Comparison of ENCODE assay signal across 7 mouse cellular contexts in the genomic region with DNA sequence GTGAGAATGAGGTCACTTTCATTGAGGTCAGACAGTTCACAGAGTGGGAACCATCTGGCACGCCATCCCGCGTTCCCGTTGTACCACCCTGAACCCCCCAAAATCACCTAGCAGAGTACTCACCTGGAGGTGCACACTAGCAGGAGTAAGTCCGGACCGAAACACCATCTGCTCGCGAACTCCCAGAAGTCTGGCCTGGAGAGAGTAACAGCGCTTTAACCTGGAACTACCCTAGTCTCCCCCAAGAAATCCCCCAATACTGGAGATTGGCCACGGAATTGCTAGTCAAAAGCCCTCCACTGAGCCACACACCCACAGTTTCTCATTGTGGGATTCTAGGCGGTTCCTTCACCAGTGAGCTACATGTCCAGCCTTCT. TPM values are rescaled to one million over a fixed set of nuclear protein-coding genes. Genes with fewer than 3 reads are reported as not detected.
A peak's percentile ranks its signal among the peaks of the same experiment; 100 is the strongest.
DNase-seq lines count a peak whose midpoint lies in the region; ATAC-seq and TF ChIP-seq lines count a peak whose summit lies in the region.

No protein-coding gene starts in this region.

- no peak for DNase-seq in neural tube, embryonic 11.5 days (ENCODE audit: low spot score)
- no peak for DNase-seq in neural tube, embryonic 10.5 days (ENCODE audit: extremely low spot score, low spot score)
- DNase-seq in stomach, postnatal 0 days (ENCODE audit: low spot score) = no peak
- no peak for DNase-seq in gastrocnemius, postnatal 4 days (ENCODE audit: low spot score in 2 of 2)
- no peak for DNase-seq in right cerebral cortex, postnatal 25 days

- H3K27me3 ChIP-seq in neural tube, embryonic 11.5 days (ENCODE audit: control insufficient read depth, insufficient read depth, low read length) = peaks cover 6% of the 10 kb centered on the region; the same call in 1 of the 2 replicates
- H3K27me3 ChIP-seq in forebrain, embryonic 16.5 days (replicated peaks; ENCODE audit: control insufficient read depth, insufficient read depth, low read length) = peaks cover 6% of the 10 kb centered on the region
- peaks cover 66% of the 10 kb centered on the region for H3K27me3 ChIP-seq in liver, embryonic 12.5 days (replicated peaks)
- H3K27me3 ChIP-seq in stomach, postnatal 0 days (ENCODE audit: control insufficient read depth, insufficient read depth, low read length) = no peaks in the 10 kb centered on the region

- peaks cover 17% of the 10 kb centered on the region for H3K4me1 ChIP-seq in neural tube, embryonic 11.5 days (ENCODE audit: control insufficient read depth, insufficient read depth, low read length)
- H3K4me1 ChIP-seq in forebrain, embryonic 16.5 days (replicated peaks; ENCODE audit: control insufficient read depth, insufficient read depth, low read length) = peaks cover 26% of the 10 kb centered on the region
- peaks cover 49% of the 10 kb centered on the region for H3K4me1 ChIP-seq in liver, embryonic 12.5 days
- H3K4me1 ChIP-seq in stomach, postnatal 0 days (replicated peaks; ENCODE audit: control insufficient read depth, insufficient read depth) = peaks cover 17% of the 10 kb centered on the region; the same call in 1 of the 2 replicates

- TF ChIP-seq EP300 in stomach, postnatal 0 days (optimal IDR thresholded peaks at IDR 0.05) = no peak

- H3K27ac ChIP-seq in neural tube, embryonic 11.5 days (ENCODE audit: low read depth, low read length) = no peak overlapping the region
- no peak overlapping the region for H3K27ac ChIP-seq in forebrain, embryonic 16.5 days (ENCODE audit: low read length)
- peak overlapping the region; percentile 46; the same call in 1 of the 2 replicates for H3K27ac ChIP-seq in liver, embryonic 12.5 days
- H3K27ac ChIP-seq in stomach, postnatal 0 days (replicated peaks) = peak overlapping the region; percentile 24; the same call in 1 of the 2 replicates

- H3K4me2 ChIP-seq in neural tube, embryonic 11.5 days (ENCODE audit: low read depth) = peak overlapping the region; percentile 90
- H3K4me2 ChIP-seq in forebrain, embryonic 16.5 days (ENCODE audit: low read length) = peak overlapping the region; percentile 55
- H3K4me2 ChIP-seq in liver, embryonic 12.5 days = peak overlapping the region; percentile 96
- H3K4me2 ChIP-seq in stomach, postnatal 0 days (replicated peaks; ENCODE audit: low read depth) = peak overlapping the region; percentile 72

- WGBS in neural tube, embryonic 11.5 days = 1% methylated on average over 11 of the region's 11 CpGs
- 1% methylated on average over 11 of the region's 11 CpGs for WGBS in forebrain, embryonic 16.5 days
- WGBS in liver, embryonic 12.5 days (ENCODE audit: insufficient replicate concordance) = 2% methylated on average over 11 of the region's 11 CpGs
- 2% methylated on average over 11 of the region's 11 CpGs for WGBS in stomach, postnatal 0 days

- peak overlapping the region; percentile 43 for H3K4me3 ChIP-seq in neural tube, embryonic 11.5 days (ENCODE audit: low read depth, low read length)
- peak overlapping the region; percentile 44 for H3K4me3 ChIP-seq in forebrain, embryonic 16.5 days (replicated peaks; ENCODE audit: low read length)
- peak overlapping the region; percentile 65 for H3K4me3 ChIP-seq in liver, embryonic 12.5 days
- peak overlapping the region; percentile 45 for H3K4me3 ChIP-seq in stomach, postnatal 0 days (ENCODE audit: low read depth, low read length)

- no peaks in the 10 kb centered on the region for H3K9me3 ChIP-seq in neural tube, embryonic 11.5 days (ENCODE audit: control insufficient read depth, low read length)
- no peaks in the 10 kb centered on the region for H3K9me3 ChIP-seq in forebrain, embryonic 16.5 days (ENCODE audit: control insufficient read depth, low read length)
- H3K9me3 ChIP-seq in liver, embryonic 12.5 days (replicated peaks) = no peaks in the 10 kb centered on the region
- no peaks in the 10 kb centered on the region for H3K9me3 ChIP-seq in stomach, postnatal 0 days (ENCODE audit: control insufficient read depth, low read length)

- H3K9ac ChIP-seq in neural tube, embryonic 11.5 days (ENCODE audit: low read length) = peak overlapping the region; percentile 65
- peak overlapping the region; percentile 51 for H3K9ac ChIP-seq in forebrain, embryonic 16.5 days (replicated peaks; ENCODE audit: low read depth, low read length)
- peak overlapping the region; percentile 72 for H3K9ac ChIP-seq in liver, embryonic 12.5 days
- H3K9ac ChIP-seq in stomach, postnatal 0 days (ENCODE audit: low read length) = peak overlapping the region; percentile 64; the same call in 1 of the 2 replicates

- no peaks in the 10 kb centered on the region for H3K36me3 ChIP-seq in neural tube, embryonic 11.5 days (ENCODE audit: control insufficient read depth, insufficient read depth, low read length)
- H3K36me3 ChIP-seq in forebrain, embryonic 16.5 days (ENCODE audit: control insufficient read depth, insufficient read depth) = peaks cover under 1% of the 10 kb centered on the region; the same call in 1 of the 2 replicates
- H3K36me3 ChIP-seq in liver, embryonic 12.5 days = no peaks in the 10 kb centered on the region
- no peaks in the 10 kb centered on the region for H3K36me3 ChIP-seq in stomach, postnatal 0 days (ENCODE audit: control insufficient read depth, insufficient read depth, low read length)

- TF ChIP-seq CTCF in stomach, postnatal 0 days (IDR thresholded peaks at IDR 0.05; ENCODE audit: low read depth) = no peak

- ATAC-seq in neural tube, embryonic 11.5 days (ENCODE audit: insufficient read depth, low FRiP score, low TSS enrichment) = no peak
- no peak for ATAC-seq in forebrain, embryonic 16.5 days
- ATAC-seq in liver, embryonic 12.5 days = no peak
- no peak for ATAC-seq in stomach, postnatal 0 days (ENCODE audit: low FRiP score, low TSS enrichment)

RNA-seq across cellular contexts. Expression of a gene that starts 5.0 kb away (rescaled TPM):
- polyA plus RNA-seq in neural tube, embryonic 11.5 days (2014; fragmentation: Nextera tagmentation; extraction: Ambion mirVana) = 0.87 and 1.1 TPM in 2 replicates
- polyA plus RNA-seq in forebrain, embryonic 16.5 days (2015; fragmentation: Nextera tagmentation; extraction: Ambion mirVana) = 0.60 TPM in 1 of 2 replicates, not detected in the other
- polyA plus RNA-seq in liver, embryonic 12.5 days (2016; fragmentation: Nextera tagmentation; extraction: Ambion mirVana) = 0.08 and 0.23 TPM in 2 replicates
- polyA plus RNA-seq in stomach, postnatal 0 days (2015; fragmentation: Nextera tagmentation; extraction: Ambion mirVana) = 0.80 and 0.85 TPM in 2 replicates
- total RNA-seq in gastrocnemius, postnatal 4 days (2021) = 100 to 1,000 TPM; 523 to 551 TPM

RNA-seq across cellular contexts. Expression of a gene that starts 6.5 kb away (rescaled TPM):
- polyA plus RNA-seq in neural tube, embryonic 11.5 days (2014; fragmentation: Nextera tagmentation; extraction: Ambion mirVana) = 6.5 and 8.6 TPM in 2 replicates
- 8.2 and 10.1 TPM in 2 replicates for polyA plus RNA-seq in forebrain, embryonic 16.5 days (2015; fragmentation: Nextera tagmentation; extraction: Ambion mirVana)
- polyA plus RNA-seq in liver, embryonic 12.5 days (2016; fragmentation: Nextera tagmentation; extraction: Ambion mirVana) = 1.2 and 2.2 TPM in 2 replicates
- 22.7 and 23.7 TPM in 2 replicates for polyA plus RNA-seq in stomach, postnatal 0 days (2015; fragmentation: Nextera tagmentation; extraction: Ambion mirVana)
- 10 to 100 TPM; 42.7 to 53.4 TPM for total RNA-seq in gastrocnemius, postnatal 4 days (2021)

RNA-seq across cellular contexts. Expression of a gene that starts 26.8 kb away (rescaled TPM):
- polyA plus RNA-seq in neural tube, embryonic 11.5 days (2014; fragmentation: Nextera tagmentation; extraction: Ambion mirVana) = 11.9 and 12.1 TPM in 2 replicates
- 16.1 and 19.7 TPM in 2 replicates for polyA plus RNA-seq in forebrain, embryonic 16.5 days (2015; fragmentation: Nextera tagmentation; extraction: Ambion mirVana)
- polyA plus RNA-seq in liver, embryonic 12.5 days (2016; fragmentation: Nextera tagmentation; extraction: Ambion mirVana) = 0.37 and 0.45 TPM in 2 replicates
- 6.0 and 7.1 TPM in 2 replicates for polyA plus RNA-seq in stomach, postnatal 0 days (2015; fragmentation: Nextera tagmentation; extraction: Ambion mirVana)
- 1 to 10 TPM; 1.9 to 2.4 TPM for total RNA-seq in gastrocnemius, postnatal 4 days (2021)

RNA-seq across cellular contexts. Expression of a gene that starts 30.3 kb away (rescaled TPM):
- polyA plus RNA-seq in neural tube, embryonic 11.5 days (2014; fragmentation: Nextera tagmentation; extraction: Ambion mirVana) = 1.6 and 3.4 TPM in 2 replicates
- polyA plus RNA-seq in forebrain, embryonic 16.5 days (2015; fragmentation: Nextera tagmentation; extraction: Ambion mirVana) = 6.1 and 18.5 TPM in 2 replicates
- 0.38 TPM in 1 of 2 replicates, not detected in the other for polyA plus RNA-seq in liver, embryonic 12.5 days (2016; fragmentation: Nextera tagmentation; extraction: Ambion mirVana)
- 5.9 and 6.1 TPM in 2 replicates for polyA plus RNA-seq in stomach, postnatal 0 days (2015; fragmentation: Nextera tagmentation; extraction: Ambion mirVana)
- total RNA-seq in gastrocnemius, postnatal 4 days (2021) = 1 to 10 TPM in 1 of 2 experiments, under 1 TPM in 1; 0.86 to 1.1 TPM

RNA-seq across cellular contexts. Expression of a gene that starts 55.5 kb away (rescaled TPM):
- 66.4 and 74.1 TPM in 2 replicates for polyA plus RNA-seq in neural tube, embryonic 11.5 days (2014; fragmentation: Nextera tagmentation; extraction: Ambion mirVana)
- polyA plus RNA-seq in forebrain, embryonic 16.5 days (2015; fragmentation: Nextera tagmentation; extraction: Ambion mirVana) = 206 and 215 TPM in 2 replicates
- polyA plus RNA-seq in liver, embryonic 12.5 days (2016; fragmentation: Nextera tagmentation; extraction: Ambion mirVana) = 170 and 179 TPM in 2 replicates
- polyA plus RNA-seq in stomach, postnatal 0 days (2015; fragmentation: Nextera tagmentation; extraction: Ambion mirVana) = 73.7 and 78.8 TPM in 2 replicates
- 100 to 1,000 TPM; 215 to 251 TPM for total RNA-seq in gastrocnemius, postnatal 4 days (2021)

Comparison
In these comparisons a context has a peak if more than half of its experiments do, and no peak if none do; other contexts are left out.
1. H3K27ac ChIP-seq: peak in liver, embryonic 12.5 days (single experiment) and stomach, postnatal 0 days (single experiment); none in neural tube, embryonic 11.5 days (single experiment) and forebrain, embryonic 16.5 days (single experiment).
2. Peak in every context shown above with its lines, with median percentiles within 50 percentile points of each other: H3K4me2 ChIP-seq, H3K4me3 ChIP-seq and H3K9ac ChIP-seq.